In genomic region chr13:38658528-38659280, GRCm38 (mm10) we compare ENCODE assay signal across 8 mouse cellular contexts. TPM values are rescaled to one million over a fixed set of nuclear protein-coding genes. Genes with fewer than 3 reads are reported as not detected.
DNase-seq lines count a peak whose midpoint lies in the region; ATAC-seq and TF ChIP-seq lines count a peak whose summit lies in the region.

Gene Eef1e1 (minus strand): TSS chr13:38659058.

- peak within 1 kb of the TSS; percentile 81 for H3K4me3 ChIP-seq in cortical plate, adult 2 months (ENCODE audit: insufficient read depth, low read length)

- TF ChIP-seq POLR2A in cortical plate, adult 2 months (IDR thresholded peaks at IDR 0.05; ENCODE audit: extremely low read depth, insufficient read depth, low read length), result peak; percentile 69

- TF ChIP-seq CTCF in cortical plate, adult 2 months (IDR thresholded peaks at IDR 0.05; ENCODE audit: extremely low read depth, insufficient read depth, low read length), result peak; percentile 40

- peak; percentile 99 for ATAC-seq in activated CD4-positive, CD25-positive, alpha-beta regulatory T cell, adult 4 months
- peak; percentile 99 for ATAC-seq in megakaryocyte progenitor cell, adult 5-6 weeks (replicated peaks; ENCODE audit: poor library complexity)

- DNase-seq in gastrocnemius, adult 8-10 months (ENCODE audit: low spot score in 2 of 2), result peak; percentile 91 to 92
- peak; percentile 97 for DNase-seq in induced T-regulatory cell, adult 2 months (ENCODE audit: low read depth)
- peak; percentile 92 to 95 for DNase-seq in left cerebral cortex, adult 9 months (ENCODE audit: low spot score in 2 of 2)
- peak; percentile 90 for DNase-seq in right cerebral cortex, postnatal 14 days
- peak; percentile 94 to 95 for DNase-seq in urinary bladder, postnatal 36 days (ENCODE audit: low spot score in 2 of 2)

- H3K27ac ChIP-seq in cortical plate, adult 2 months (ENCODE audit: insufficient read depth, low read length), result 0 out of 2 replicates have a peak within 1 kb of the TSS, but pooled peaks have one; percentile 22

- H3K4me1 ChIP-seq in cortical plate, adult 2 months (ENCODE audit: control insufficient read depth, insufficient read depth, low read length), result peaks cover 2% of the 10 kb centered on the region; the same call in 1 of the 2 replicates

RNA-seq across cellular contexts. Expression of gene Eef1e1, which starts in this region (rescaled TPM):
- 10 to 100 TPM; 42.5 to 43.7 TPM for polyA plus RNA-seq in activated CD4-positive, CD25-positive, alpha-beta regulatory T cell, adult 4 months (2017; shearing (Covaris generic))
- 13.8 and 17.5 TPM in 2 replicates for polyA plus RNA-seq in cortical plate, adult 2 months (2012; rRNA removed)
- 10 to 100 TPM; 12.5 to 19.0 (median 16.5) TPM for total RNA-seq in gastrocnemius, adult 8-10 months (2022)
- 55.4 and 63.3 TPM in 2 replicates for total RNA-seq in megakaryocyte progenitor cell, adult 5-6 weeks (2015)
- total RNA-seq in megakaryocyte progenitor cell, adult 5-6 weeks (2017), result 43.5 and 52.9 TPM in 2 replicates

Comparison
In these comparisons a context has a peak if more than half of its experiments do, and no peak if none do; other contexts are left out.
1. Peak in every context shown above with its lines: DNase-seq, ATAC-seq, H3K4me3 ChIP-seq and H3K27ac ChIP-seq.